Mouse (Mus musculus) large intestine, adult 2 months (tissue): Measurements from ENCODE around the gene Ski. TPM values are rescaled to one million over a fixed set of nuclear protein-coding genes. Genes with fewer than 3 reads are reported as not detected.

Experiments
- DNase-seq: peaks from one replicate; pipeline ENCODE4 v3.0.0-alpha.2; 2012; ENCODE audit warnings: low read depth, low spot score
- WGBS: fragments of 180-500 bp; shearing (Covaris S2); methylation state at CpG from one replicate; pipeline ENCODE4 v1.1.7; 2018; 5-methylcytosine and 5-hydroxymethylcytosine counted together
- polyA plus RNA-seq: library from polyadenylated mRNA; depleted of rRNA; stranded (reverse); fragments of >200 nt; gene quantifications from 2 replicates; pipeline ENCODE4 v1.2.3, GENCODE M21; 2012

Gene Ski
- polyA plus RNA-seq, 1 experiment: 20.3 TPM

DNA sequence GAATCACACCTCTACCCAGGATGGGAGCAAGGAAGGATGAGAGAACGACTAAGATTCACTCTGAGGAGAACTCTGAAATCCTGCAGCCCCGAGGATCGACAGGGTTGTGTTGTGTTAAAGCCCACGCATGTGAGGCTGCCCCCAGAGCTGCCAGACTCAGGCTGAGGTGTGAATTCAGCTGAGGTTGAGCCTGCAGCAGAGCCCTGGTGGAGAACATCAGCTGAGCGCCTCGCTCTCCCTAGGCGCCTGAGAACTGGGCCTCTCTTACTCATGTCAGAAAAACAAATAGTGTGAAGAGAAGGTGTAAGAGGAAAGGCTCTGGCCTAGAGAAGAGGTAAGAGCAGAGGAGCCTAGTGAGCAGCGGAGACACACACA is 63.9 kb downstream of the Ski start:
- 78% methylated on average over 8 of the region's 8 CpGs for WGBS
- DNase-seq: no peak

DNA sequence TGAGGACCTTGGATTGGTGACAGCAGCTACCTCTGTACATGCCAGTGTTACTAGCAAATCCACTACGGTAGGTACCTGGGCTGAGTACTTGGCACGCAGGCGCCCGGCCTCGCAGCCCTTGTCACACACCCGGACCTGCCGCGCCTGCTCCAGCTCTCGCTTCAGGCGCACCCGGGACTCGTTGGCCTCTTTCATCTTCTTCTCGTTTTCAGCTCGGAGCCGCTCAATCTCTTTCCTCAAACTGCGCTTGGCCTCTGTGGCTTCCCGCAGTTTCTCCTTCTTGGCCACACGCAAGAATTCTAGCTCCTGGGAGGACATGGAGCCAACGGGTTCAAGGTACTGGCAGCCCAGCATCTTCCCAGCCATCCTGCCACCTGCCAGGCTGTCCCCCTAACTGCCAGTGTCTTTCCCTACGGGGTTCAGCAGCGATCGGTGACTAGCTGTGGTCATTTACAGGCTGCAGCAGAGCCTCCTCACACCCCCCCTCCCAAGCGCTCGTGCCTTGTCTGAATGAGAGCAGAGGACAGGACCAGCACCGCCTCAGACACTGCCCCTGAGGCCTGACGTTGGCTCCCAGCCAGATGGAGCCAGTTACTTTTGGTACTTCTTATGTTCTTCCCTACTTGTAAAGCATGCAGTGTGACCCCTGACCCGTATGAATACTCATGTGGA is 64.4 kb downstream of the Ski start:
- 91% methylated on average over 27 of the region's 27 CpGs for WGBS
- DNase-seq: no peak

DNA sequence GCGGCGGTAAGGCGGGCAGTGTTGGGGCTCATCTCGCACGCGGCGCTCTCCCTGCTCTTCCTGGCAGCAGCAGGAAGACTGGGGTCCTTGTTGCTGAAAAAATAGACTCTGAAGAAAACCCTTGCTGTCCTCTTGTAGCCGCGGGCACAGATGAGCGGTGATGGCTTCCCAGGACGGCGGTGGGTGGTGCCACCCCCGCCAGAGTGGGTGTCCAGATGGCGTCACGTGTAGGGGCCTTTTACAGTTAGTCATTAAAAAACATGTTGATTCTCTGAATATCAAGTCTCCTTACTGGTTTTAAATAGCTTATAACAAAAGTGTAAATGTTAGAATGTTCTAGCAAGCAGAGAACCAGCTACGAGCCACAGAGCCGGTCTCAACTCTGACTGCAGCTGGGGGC is 65.7 kb downstream of the Ski start:
- 91% methylated on average over 17 of the region's 17 CpGs for WGBS
- no peak for DNase-seq

DNA sequence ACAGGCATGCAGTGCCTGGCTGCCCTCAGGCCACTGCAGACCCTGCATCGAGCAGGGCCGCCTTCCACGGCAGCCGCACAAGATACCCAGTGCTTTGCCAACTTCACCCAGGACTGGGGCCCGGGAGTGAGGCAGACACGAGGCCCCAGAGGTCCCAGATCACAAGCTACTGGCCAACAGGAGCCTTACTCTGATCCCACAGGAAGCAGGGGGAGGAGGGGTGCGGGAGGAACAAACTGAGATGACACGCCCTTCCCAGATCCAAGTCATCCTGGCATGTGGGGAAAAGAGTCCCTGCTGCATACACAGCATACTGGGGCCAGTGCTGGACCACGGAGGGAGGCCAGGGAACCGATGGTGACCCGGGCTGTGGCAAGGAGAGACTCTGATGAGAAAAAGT is 67.4 kb downstream of the Ski start:
- no peak for DNase-seq
- 60% methylated on average over 11 of the region's 11 CpGs for whole genome bisulfite sequencing

GRCm38 (mm10) chr4:155153389-155154072 is 68.9 kb downstream of the Ski start:
- 64% methylated on average over 3 of the region's 3 CpGs for WGBS
- DNase-seq: no peak

- no peak for DNase-seq
- WGBS: 90% methylated on average over 6 of the region's 6 CpGs
Observed at GRCm38 (mm10) chr4:155152476-155152875, 69.9 kb downstream of the Ski start.

DNA sequence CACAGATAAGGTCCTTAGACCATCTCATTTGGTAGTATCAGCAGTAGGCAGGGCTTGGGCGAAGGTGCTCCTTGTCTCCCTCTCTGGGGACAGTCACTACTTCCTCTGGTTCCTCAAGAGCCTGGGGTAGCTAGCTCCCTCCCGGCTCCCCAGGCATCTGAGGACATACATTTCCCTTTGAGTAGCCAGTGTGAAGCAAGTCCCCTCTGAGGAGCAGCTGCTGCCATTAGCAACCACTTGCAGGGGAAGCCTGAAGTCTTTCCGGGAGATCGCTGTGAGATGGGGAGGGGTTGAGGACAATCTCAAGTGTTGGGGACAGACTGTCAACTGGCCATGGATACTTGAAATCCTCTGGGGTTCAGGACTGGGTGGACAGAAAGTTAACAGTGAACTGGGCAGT is 70.5 kb downstream of the Ski start:
- no peak for DNase-seq
- WGBS: 74% methylated on average over 4 of the region's 4 CpGs

GRCm38 (mm10) chr4:155151221-155151788 is 71.1 kb downstream of the Ski start:
- WGBS: 49% methylated on average over 12 of the region's 12 CpGs
- DNase-seq: no peak

DNA sequence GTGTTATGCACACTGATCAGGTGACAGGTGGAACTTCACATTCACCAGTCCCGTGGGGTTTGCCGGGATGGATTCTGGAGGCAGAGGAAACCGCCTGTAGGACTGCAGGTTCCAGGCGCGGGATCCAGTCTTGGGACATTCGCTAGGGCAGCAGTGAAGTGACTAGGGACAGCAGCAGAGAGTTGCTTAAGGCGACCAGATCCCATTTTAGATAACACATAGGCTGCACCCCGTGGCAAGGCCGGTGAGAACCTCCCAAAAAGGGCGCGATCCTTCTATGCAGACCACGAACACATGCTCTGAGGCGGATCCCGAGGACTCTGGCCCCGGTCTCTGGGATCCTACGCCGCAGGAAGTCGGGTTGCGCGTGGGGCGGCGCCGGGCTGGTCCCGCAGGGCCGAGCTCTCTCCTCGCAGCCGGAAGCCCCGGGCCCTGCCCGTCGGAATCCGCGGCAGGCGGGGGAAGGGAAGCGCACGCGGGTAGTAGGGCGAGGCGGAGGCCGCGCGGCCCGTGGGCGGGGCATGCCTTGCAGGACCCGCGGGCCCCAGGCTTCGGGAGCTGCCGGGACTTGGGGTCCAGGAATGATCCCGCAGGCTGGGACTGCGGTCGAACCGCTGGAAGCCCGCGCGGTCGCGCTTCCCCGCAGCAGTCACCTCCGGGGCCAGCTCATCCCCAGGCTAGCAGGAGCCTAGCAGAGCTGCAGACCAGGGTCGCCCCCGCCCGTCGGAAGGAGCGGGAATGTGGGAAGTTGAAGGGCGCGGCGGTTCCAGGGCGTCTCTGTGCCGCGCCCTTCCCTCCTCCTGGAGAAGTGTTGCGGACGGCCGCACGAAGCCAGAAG is 71.9 kb downstream of the Ski start:
- DNase-seq: no peak
- 1% methylated on average over 73 of the region's 73 CpGs for whole genome bisulfite sequencing

DNA sequence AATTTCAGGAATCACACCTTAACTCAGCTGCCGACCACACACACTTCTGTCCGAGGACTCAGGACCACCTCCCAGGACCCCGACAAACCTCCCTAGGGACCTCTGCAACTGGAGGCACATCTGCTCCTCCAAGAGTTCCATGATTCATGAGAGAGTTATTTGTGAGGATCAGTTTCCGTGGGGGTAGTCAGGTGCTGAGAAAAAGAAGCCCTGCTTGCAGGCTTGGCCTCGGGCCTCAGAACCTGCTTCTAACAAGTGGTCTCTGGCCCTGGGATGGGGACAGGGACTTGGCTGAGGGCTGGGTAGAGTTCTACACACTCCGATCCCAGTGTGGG is 72.5 kb downstream of the Ski start:
- 44% methylated on average over 6 of the region's 6 CpGs for WGBS
- DNase-seq: no peak

- DNase-seq: peak; percentile 91
- 25% methylated on average over 8 of the region's 8 CpGs for WGBS
Observed at GRCm38 (mm10) chr4:155148910-155149698, 73.3 kb downstream of the Ski start.

GRCm38 (mm10) chr4:155148453-155148852 is 73.9 kb downstream of the Ski start:
- DNase-seq: no peak
- 71% methylated on average over 4 of the region's 4 CpGs for WGBS

- 65% methylated on average over 14 of the region's 14 CpGs for WGBS
- DNase-seq: no peak
Observed at GRCm38 (mm10) chr4:155146107-155146823, 76.1 kb downstream of the Ski start.

DNA sequence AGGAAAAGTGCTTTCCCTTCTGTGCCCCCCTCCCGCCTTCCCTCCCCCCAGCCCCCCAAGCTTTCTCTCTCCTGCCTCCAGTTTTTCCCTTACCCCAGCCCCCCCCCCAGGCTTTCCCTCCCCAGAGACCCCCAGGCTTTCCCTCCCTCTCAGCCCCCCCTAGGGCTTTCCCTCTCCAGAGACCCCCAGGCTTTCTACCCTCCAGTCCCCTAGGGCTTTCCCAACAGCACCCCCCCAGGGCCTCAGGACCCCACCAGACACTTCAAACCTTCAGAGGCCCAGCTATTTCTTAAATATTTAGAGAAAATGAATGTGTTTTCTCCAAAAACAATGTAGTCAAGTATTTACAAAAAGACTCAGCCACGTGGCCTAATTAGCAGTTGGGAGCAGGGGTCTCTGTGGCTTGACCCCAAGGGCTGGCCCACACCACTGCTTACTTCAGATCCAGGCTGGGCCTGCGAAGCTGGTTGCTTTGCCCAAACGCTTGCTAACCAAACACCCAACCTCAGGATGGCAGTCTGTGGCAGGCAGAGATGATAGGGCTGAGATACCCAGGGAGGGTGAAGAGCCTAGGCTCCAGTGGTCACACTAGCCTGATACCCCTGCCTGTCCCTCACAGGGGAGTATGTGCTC is 77.7 kb downstream of the Ski start:
- no peak for DNase-seq
- WGBS: 68% methylated on average over 4 of the region's 4 CpGs

DNA sequence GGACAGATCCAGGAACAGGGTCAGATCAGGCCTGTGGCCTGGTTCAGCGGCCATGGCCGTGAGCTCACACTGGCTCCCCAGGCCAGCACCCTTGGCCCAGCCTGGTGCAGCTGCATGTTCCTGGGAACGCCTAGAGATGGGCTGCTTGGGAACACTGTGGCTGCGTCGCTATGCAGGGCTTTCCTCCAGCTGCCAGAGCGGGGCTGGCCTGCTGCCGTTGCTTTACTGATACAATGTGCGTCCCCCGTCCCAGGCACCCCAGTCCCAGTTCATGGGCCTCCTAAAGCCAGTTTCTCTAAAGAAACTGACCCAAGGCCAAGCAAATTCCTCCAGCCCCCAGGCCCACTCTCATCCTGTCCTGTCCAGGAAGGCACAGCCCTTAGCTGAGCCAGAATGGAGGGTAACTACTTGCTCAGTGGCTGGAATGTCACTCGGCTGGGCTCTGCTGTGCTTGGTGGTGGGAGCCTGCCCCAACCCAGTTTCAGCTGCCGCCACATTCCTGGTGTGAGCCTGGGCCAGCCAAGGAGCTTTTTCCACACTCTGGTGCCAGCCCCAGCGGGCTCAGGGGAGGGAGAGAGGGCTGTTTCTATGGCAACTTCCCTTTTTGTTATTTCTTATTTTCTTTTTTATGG is 78.4 kb downstream of the Ski start:
- 71% methylated on average over 12 of the region's 12 CpGs for WGBS
- no peak for DNase-seq

GRCm38 (mm10) chr4:155143411-155143810 is 79.0 kb downstream of the Ski start:
- DNase-seq: no peak
- 53% methylated on average over 2 of the region's 2 CpGs for WGBS

- WGBS: 97% methylated on average over 5 of the region's 5 CpGs
- DNase-seq: no peak
Observed at GRCm38 (mm10) chr4:155142836-155143235, 79.6 kb downstream of the Ski start.

DNA sequence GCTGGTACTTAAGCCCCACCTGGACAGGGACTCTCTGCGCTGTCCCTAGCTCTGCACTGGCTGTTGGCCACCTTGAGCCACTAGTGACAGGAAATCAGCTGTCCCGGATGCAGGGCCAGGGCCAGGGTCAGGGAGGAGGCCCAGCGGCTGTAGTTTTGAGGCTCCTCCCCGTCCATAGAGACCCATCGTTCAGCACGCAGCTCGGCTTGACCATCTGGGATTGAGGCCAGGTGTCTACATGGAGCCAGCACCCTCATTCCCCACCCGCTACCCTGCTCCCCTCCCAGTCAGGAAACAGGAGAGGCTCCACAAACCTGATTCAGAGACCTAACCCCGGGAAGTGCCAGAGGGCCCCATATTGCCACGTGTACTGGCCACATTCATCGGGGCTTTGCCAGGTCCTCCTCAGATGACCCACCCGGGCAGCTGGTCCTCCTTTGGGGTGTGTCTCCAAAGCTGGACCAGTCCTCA is 81.6 kb downstream of the Ski start:
- 31% methylated on average over 12 of the region's 12 CpGs for WGBS
- no peak for DNase-seq
